Comparison of ENCODE assay signal across 12 mouse cellular contexts in the genomic region with DNA sequence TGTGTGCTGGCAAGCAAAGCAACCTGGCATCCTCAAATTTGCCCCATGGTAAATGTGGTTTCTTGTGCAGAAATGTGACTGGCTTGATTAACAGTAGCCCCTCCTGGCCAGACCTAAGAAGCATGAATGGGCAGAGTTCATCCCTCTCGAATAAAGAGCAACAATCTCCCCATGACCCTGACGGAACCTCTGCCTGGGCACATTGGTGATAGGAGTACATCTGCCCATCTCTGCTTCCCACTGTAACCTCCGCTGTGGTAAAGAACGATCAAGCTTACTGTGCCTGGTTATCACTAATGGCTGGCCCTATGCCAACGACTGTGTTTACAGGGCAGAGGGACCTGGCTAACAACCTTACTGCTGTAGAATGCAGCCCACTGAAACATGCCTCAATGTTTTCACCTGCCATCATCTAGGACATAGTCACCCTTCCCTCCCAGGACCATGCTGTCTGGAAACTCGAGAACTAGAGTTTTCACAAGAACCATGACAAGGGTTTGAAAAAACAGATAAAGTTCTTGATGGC.
"Had no signal": no experiment of that assay in that cellular context is flagged by ENCODE, and none has a peak within 500 bp of the region (broad histone marks: within the 10 kb centered on the region; RNA-seq: fewer than 3 reads in every experiment).

No protein-coding gene starts in this region.

- DNase-seq: kidney, postnatal 10 days; kidney, postnatal 4 days; lung, postnatal 14 days; right cerebral cortex, adult 18-20 months; right cerebral cortex, postnatal 25 days had no signal

- H3K9ac ChIP-seq: liver, embryonic 12.5 days; lung, embryonic 15.5 days; neural tube, embryonic 13.5 days had no signal

- H3K4me1 ChIP-seq: liver, embryonic 12.5 days; midbrain, embryonic 10.5 days; neural tube, embryonic 13.5 days had no signal

- H3K4me2 ChIP-seq: liver, embryonic 12.5 days; lung, embryonic 15.5 days; neural tube, embryonic 13.5 days had no signal

- H3K27ac ChIP-seq: layer of hippocampus, adult 2 months; limb, embryonic 10.5 days; liver, embryonic 12.5 days; lung, embryonic 15.5 days; midbrain, embryonic 10.5 days; neural tube, embryonic 13.5 days had no signal

- ATAC-seq: liver, embryonic 12.5 days; midbrain, embryonic 16.5 days had no signal

- H3K36me3 ChIP-seq: limb, embryonic 10.5 days; liver, embryonic 12.5 days; lung, embryonic 15.5 days; midbrain, embryonic 10.5 days; neural tube, embryonic 13.5 days had no signal

- H3K27me3 ChIP-seq: lung, embryonic 15.5 days; neural tube, embryonic 13.5 days had no signal

- H3K9me3 ChIP-seq: limb, embryonic 10.5 days; liver, embryonic 12.5 days; lung, embryonic 15.5 days; midbrain, embryonic 10.5 days; neural tube, embryonic 13.5 days had no signal

- H3K4me3 ChIP-seq: layer of hippocampus, adult 2 months; limb, embryonic 10.5 days; liver, embryonic 12.5 days; lung, embryonic 15.5 days; midbrain, embryonic 10.5 days; neural tube, embryonic 13.5 days had no signal
